Mouse (Mus musculus) embryo, embryonic 10 days (tissue): Measurements from ENCODE around the gene Fcgr3.
"Not testable (repeated sequence)": the region's sequence is repeated elsewhere in the genome, so short reads cannot be mapped to it uniquely, and the experiment has no call there.

Experiments
- DNase-seq: peaks from one replicate; pipeline ENCODE4 v3.0.0-alpha.2; 2015; ENCODE audit warnings: low spot score

Gene Fcgr3

GRCm38 (mm10) chr1:171085718-171086117 lies 21.0 kb upstream of the Fcgr3 start:
- DNase-seq: peak; percentile 34

DNA sequence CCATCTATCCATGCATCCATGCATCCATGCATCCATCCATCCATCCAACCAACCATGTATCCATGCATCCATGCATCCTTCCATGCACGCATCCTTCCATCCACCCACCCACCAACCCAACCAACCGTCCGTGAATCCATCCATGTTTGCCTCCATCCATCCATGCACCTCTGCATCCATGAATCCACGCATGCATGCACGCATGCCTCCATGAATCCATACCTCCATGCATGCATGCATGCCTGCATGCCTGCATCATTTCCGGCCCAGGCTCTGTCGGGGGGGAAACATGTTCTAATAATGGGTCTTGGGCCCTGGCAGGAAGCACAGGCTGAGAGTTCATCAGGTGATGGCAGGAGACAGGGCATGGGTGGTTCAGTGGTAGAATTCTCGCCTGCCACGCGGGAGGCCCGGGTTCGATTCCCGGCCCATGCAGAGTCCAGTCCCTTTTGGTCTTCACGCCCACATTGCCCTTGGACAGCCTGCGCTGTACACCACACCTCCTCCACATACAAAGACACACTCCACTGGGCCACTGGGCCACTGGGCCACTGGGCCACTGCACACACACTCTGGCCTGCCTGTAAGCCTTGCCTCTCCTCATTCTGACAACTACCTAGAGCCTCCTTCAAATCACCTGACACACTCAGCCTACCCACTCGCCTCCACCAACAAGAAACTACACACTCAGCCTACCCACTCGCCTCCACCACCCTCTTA lies 16.9 kb upstream of the Fcgr3 start:
- not testable (repeated sequence) for DNase-seq

- DNase-seq: not testable (repeated sequence)
Observed at GRCm38 (mm10) chr1:171079825-171080224, 15.1 kb upstream of the Fcgr3 start.

DNA sequence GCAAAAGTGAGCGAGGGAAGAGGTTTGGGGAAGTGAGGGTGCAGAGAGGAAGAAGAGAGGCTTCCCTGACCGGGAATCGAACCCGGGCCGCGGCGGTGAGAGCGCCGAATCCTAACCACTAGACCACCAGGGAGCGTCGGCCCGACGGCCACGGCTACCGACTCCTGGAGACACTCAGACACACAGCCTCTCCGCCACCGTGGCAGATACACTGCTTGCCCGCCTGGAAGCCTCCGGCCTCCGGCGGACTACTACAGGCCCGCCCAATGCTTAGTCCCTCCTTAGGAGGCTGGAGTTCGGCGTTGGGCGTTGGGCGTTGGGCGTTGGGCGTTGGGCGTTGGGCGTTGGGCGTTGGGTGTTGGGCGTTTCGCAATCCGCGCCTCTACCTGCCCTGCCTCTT lies 14.6 kb upstream of the Fcgr3 start:
- DNase-seq: not testable (repeated sequence)

DNA sequence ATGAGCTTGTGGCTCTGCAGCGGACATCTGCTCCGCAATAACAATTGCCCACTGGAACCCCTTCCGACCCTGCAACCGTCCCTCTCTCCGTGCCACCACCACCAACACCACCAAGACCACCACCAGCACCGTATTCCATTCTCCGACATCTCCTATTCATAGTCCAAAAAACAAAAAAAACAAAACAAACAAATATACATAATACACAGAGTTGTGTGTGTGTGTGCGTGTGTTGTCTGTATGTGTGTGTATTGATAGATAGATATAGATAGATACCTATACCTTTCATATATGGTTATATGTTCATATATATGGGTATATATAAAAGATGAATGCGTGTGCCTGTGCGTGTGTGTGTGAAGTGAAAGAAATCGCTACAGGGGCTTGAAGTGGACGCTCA lies 13.7 kb upstream of the Fcgr3 start:
- not testable (repeated sequence) for DNase-seq

GRCm38 (mm10) chr1:171077955-171078354 lies 13.2 kb upstream of the Fcgr3 start:
- not testable (repeated sequence) for DNase-seq

DNA sequence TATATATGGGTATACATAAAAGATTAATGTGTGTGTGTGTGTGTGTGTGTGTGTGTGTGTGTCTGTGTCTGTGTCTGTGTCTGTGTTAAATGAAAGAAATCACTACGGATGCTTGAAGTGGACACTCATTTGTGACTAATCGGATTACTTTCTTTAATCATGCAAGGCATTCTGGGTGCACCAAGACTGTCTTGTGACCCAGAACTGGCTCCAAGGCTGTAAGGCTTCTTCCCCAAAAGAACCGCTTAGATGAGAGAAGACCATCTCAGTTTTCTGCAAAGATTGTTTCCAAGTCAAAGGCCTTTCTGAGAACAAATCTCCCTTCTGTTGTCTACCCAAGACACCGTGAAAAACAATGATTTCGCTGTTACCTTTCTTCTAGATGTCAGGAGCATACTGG lies 12.5 kb upstream of the Fcgr3 start:
- not testable (repeated sequence) for DNase-seq

DNA sequence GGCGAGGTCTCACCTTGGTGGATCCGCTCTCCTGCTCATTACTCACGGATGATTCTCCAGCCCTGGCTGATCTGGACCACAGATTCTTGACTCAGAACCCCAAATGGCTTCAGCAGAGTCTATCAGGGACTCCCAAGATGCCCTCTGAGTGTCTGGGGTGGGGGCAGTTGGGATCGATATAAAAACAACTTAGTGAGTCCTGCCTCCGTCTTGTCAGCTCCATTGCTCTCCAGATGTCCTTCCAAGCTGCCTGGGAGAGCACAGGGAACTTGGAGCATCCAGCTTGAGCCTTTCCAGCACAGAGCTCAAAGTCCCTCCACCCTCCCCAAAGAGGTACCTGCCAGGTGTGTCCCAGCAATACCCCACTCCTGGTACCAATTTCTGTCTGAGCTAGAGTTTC lies 11.4 kb upstream of the Fcgr3 start:
- DNase-seq: not testable (repeated sequence)

DNA sequence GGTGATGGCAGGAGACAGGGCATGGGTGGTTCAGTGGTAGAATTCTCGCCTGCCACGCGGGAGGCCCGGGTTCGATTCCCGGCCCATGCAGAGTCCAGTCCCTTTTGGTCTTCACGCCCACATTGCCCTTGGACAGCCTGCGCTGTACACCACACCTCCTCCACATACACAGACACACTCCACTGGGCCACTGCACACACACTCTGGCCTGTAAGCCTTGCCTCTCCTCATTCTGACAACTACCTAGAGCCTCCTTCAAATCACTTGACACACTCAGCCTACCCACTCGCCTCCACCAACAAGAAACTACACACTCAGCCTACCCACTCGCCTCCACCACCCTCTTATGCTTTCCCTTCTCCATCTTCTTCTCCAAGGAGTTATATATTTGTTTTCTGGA lies 9.5 kb upstream of the Fcgr3 start:
- DNase-seq: peak; percentile 82

DNA sequence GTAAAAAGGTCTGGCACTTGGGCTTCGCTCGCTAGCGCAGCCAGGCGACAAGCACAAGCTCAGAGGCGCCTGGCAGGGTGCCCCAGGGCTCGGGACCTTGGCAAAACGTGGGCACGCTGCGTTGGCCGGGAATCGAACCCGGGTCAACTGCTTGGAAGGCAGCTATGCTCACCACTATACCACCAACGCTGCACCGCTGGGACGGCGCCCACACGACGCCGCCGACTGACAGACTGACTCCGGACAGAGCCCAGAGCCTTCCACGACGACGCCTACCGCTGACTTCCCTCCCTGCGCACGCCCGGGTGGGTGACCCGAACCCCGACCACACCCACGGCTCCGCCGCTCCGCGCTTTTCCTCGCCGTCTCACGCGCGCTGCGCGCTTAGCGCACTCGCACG lies 7.5 kb upstream of the Fcgr3 start:
- not testable (repeated sequence) for DNase-seq

DNA sequence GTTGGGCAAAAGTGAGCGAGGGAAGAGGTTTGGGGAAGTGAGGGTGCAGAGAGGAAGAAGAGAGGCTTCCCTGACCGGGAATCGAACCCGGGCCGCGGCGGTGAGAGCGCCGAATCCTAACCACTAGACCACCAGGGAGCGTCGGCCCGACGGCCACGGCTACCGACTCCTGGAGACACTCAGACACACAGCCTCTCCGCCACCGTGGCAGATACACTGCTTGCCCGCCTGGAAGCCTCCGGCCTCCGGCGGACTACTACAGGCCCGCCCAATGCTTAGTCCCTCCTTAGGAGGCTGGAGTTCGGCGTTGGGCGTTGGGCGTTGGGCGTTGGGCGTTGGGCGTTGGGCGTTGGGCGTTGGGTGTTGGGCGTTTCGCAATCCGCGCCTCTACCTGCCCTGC lies 7.0 kb upstream of the Fcgr3 start:
- not testable (repeated sequence) for DNase-seq

DNA sequence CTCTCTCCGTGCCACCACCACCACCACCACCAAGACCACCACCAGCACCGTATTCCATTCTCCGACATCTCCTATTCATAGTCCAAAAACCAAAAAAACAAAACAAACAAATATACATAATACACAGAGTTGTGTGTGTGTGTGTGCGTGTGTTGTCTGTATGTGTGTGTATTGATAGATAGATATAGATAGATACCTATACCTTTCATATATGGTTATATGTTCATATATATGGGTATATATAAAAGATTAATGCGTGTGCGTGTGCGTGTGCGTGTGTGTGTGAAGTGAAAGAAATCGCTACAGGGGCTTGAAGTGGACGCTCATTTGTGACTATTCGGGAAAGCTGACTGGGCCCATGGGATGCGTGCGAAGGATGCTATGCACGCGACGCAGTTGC lies 6.1 kb upstream of the Fcgr3 start:
- not testable (repeated sequence) for DNase-seq

GRCm38 (mm10) chr1:171069508-171069907 lies 4.8 kb upstream of the Fcgr3 start:
- DNase-seq: peak; percentile 49

GRCm38 (mm10) chr1:171067928-171068327 lies 3.2 kb upstream of the Fcgr3 start:
- DNase-seq: not testable (repeated sequence)

DNA sequence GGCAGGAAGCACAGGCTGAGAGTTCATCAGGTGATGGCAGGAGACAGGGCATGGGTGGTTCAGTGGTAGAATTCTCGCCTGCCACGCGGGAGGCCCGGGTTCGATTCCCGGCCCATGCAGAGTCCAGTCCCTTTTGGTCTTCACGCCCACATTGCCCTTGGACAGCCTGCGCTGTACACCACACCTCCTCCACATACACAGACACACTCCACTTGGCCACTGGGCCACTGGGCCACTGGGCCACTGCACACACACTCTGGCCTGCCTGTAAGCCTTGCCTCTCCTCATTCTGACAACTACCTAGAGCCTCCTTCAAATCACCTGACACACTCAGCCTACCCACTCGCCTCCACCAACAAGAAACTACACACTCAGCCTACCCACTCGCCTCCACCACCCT lies 1.8 kb upstream of the Fcgr3 start:
- not testable (repeated sequence) for DNase-seq

GRCm38 (mm10) chr1:171065768-171066167 lies 1.0 kb upstream of the Fcgr3 start:
- DNase-seq: not testable (repeated sequence)

- DNase-seq: not testable (repeated sequence)
Observed at GRCm38 (mm10) chr1:171065243-171065587, 480 bp upstream of the Fcgr3 start.

GRCm38 (mm10) chr1:171063569-171064490 lies 905 bp downstream of the Fcgr3 start:
- DNase-seq: peak; percentile 49

- no peak for DNase-seq
Observed at GRCm38 (mm10) chr1:171061566-171061965, 3.2 kb downstream of the Fcgr3 start.

GRCm38 (mm10) chr1:171060392-171060791 lies 4.3 kb downstream of the Fcgr3 start:
- peak; percentile 16 for DNase-seq

DNA sequence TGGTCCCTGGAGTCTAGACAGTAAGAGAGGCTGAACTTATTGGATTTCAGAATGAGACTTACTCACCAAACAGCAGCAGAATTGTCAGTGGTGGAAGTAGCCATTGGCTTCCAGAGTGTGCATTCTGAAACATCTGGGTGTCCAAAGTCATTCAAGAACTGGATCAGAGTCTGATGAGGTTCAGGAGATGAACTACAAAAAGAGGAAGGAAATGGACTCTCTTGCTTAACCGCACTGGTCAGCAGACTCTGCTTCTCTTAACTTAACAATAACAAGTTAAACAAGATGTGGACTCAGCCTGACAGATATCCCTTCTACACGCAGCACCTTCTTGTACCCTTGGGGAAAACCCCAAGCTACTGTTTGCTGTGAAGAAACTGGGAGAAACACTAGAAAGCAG lies 5.5 kb downstream of the Fcgr3 start:
- DNase-seq: no peak

GRCm38 (mm10) chr1:171057253-171057652 lies 7.5 kb downstream of the Fcgr3 start:
- no peak for DNase-seq

DNA sequence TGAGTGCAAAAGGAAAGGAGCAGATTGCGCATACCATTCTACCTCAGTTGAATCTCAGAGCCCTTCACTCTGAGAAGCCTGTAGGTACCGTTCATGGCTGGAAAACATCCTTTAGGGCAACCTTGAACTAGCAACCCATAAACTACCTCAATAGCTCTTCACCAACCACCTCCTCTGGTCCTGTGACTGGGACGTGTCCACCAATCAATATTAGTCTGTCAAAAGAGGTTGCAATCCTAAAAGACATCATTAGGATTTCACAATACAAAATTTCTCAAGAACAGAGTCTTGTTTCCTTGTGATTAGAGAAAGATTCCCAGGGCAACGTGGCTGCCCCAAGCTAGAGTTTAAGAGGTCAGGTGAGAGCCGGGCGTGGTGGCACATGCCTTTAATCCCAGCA lies 11.4 kb downstream of the Fcgr3 start:
- DNase-seq: no peak
